Mouse (Mus musculus) right cerebral cortex, postnatal 25 days (tissue): ENCODE measurements at regions not wholly inside any gene's neighbourhood (a gene's known extent, or its start where the extent isn't known, plus 50 kb on each side); places are given as distances from the start of the nearest gene placed in this dataset.
A peak's percentile ranks its signal among the peaks of the same experiment; 100 is the strongest.

Experiments used
- DNase-seq: peaks from one replicate; pipeline ENCODE4 v3.0.0; 2022

GRCm38 (mm10) chr10:122515698-122516097 is 67.4 kb downstream of the Avpr1a start:
- no peak for DNase-seq

GRCm38 (mm10) chr10:122519274-122519790 is 71.0 kb downstream of the Avpr1a start:
- no peak for DNase-seq

GRCm38 (mm10) chr10:122519981-122520380 is 71.7 kb downstream of the Avpr1a start:
- no peak for DNase-seq

GRCm38 (mm10) chr10:122522631-122523030 is 74.3 kb downstream of the Avpr1a start:
- no peak for DNase-seq

DNA sequence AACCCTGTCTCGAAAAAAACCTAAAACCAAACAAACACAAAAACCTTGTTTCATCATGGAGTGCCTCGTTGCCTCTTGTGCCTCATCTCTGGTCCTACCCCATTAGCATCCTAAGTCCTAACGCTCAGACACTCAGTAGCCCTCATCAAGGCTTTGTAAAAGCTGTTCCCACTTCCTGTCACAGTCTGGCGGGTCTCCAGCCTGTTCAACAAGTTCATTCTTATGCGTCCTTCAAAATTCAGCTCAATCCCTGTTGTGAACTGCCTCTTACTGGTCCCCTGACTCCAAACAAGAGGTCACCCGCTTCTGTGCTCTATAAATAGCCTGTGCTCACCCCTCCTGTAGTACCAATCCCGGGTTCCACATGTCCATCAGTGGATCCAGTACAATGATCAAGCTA is 77.1 kb downstream of the Avpr1a start:
- no peak for DNase-seq

DNA sequence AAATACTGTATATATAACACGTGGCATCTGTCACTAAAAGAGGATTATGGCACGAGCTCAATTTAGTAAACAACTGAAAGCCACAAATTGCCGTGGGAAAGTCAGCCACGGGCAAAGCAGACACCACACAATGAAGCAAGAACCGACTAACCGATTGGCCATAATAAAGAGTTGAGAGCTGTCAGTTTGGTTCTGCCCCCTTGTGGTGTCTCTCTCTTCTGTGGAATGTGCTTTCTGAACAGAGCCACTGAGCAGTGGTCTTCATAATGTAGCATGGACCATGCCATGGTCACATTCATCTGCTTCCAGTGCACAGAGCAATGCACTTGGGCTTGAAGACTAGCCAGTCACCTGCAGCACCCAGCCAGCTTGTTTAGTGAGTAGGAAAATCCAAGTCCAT is 77.5 kb downstream of the Avpr1a start:
- DNase-seq, result no peak

GRCm38 (mm10) chr10:122528222-122528621 is 79.9 kb downstream of the Avpr1a start:
- no peak for DNase-seq

DNA sequence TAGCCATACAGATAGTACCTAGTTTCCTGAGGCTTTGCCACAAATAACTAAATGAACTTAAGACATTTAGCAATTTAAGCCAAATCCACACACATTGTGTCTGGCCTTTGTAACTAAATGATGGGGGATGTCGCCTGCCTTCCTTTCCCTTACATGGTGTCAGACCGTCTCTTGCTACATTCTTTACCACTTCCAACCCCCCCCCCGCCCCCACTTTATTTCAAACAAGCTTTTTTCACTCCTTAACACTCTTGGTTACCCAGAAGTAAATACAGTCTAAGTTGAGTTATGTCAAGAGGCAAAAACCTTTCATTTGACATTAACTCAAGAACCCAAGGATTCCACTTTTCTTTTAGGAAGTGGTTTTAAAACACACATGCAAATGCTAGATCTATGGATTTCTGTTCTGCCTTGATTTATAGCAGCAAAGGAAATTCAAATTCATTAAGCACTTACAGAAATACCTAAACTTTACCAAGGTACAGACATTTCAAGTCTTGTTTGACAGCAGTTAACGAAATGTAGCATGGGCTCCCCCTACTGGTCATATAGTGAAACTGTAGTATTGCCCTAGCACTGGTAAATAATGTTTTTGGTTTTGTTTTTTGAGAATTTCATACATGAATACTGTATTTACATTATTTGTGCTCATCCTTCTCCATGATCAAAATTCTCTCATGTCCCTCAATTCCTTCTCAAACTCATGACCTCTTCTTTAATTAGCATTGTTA is 80.8 kb downstream of the Avpr1a start:
- no peak for DNase-seq

DNA sequence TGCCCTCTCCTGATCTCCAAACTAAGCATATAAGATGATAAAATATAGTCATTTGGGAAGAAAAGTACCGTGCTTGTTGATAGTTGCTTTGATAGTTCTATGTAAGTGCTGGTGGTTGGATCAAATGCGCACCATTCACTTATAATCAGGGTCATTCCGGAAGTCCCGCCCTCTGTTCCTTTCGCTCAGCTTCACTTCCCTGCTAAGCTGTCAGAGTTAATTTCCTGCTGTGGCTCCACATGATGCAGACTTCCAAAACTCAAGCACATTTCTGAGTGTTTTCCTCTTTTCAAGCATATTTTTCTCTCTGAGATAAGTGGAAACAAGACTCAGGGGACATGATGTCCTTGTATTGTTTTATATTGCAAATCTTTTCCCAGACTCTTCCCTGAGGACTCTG is 86.4 kb downstream of the Avpr1a start:
- no peak for DNase-seq

- DNase-seq, result no peak
These were observed 86.8 kb downstream of the Avpr1a start for GRCm38 (mm10) chr10:122535137-122535536.

DNA sequence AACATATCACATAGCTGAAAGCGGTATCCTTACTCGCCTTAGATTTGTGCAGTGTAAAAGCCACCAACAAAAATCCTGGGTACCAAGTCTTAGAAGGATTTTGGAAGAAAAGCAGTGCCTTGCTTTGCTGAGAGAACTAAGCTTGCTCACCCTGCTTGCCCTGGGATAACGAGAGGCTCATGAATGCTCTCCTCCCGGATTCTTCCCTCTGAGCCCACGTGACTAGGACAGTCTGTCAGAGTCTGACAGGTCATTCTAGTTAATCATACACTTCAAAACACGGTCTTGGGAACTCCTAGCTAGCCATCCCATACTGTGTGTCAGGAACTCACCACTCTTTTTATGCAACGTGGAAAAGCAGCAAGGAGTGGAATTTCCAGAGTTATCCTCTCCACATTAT is 91.4 kb downstream of the Avpr1a start:
- no peak for DNase-seq

DNA sequence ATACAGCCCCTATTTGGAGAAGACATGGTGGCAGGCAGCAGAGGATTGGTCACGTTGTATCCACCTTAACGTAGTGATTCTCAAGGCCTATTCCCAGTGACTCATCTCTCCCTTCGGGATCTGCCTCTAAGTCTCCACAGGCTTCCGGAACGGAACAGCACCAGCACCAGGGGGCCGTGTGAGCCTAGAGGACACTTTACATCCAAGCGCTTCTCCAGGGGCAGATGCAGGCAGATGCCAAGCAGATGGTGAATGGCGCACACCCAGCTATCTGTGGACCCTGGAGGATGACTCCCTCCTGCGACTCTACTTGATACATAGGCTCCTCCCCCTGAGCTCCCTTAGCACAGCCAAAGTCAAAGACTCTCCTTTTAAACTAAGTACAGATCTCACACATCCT is 94.3 kb downstream of the Avpr1a start:
- DNase-seq, result no peak

DNA sequence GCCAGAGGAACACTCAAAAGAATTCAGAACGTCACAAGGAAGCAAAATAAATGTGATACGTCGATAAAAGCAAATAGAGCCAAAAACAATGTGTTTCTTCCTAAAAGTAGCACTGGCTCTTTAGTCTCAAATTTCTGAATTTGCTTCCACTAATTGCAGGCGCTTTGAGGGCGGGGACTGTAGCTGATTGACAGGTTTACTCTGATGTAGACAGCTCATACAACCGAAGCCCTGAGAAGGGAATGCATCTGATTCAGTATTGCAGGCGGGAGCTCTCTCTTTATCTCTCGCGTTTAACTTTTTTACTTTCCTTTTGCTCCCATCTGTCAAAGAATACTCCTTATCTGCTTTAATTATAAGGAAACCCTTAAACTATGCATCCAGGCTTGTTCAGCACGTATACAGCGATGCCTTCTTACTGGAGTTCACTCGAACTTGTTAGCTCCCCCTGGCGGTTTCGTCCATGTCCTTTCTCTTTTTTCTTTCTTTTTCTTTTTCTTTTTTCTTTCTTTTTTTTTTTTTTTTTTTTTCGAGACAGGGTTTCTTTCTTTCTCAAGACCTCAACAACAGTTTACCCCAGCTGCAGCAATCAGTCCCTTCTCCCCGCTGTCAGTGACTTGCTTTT is 95.9 kb downstream of the Avpr1a start:
- peak; percentile 35 for DNase-seq

GRCm38 (mm10) chr10:122545029-122545428 is 96.7 kb downstream of the Avpr1a start:
- no peak for DNase-seq

DNA sequence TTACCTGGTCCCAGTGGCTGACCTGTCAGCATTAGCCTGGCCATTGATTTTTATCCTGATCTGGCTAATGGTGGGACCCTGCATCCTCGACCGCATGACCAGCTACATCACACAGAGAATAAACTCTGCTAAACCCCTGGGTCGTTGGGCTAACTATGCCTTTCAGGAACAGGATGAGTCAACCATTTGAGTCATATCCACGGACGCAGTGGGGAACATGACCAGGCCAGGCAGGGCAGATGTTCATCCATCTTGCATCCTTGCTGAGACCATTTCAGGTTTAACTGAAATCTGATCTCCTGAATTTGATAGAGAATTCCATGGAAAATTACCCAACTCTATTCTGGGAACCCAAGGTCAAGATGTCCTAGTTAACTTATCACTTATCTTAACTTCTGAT is 103.3 kb downstream of the Avpr1a start:
- DNase-seq, result no peak

GRCm38 (mm10) chr10:122553124-122553822 is 105.0 kb downstream of the Avpr1a start:
- peak; percentile 31 for DNase-seq

- no peak for DNase-seq
These were observed 105.6 kb downstream of the Avpr1a start for GRCm38 (mm10) chr10:122553851-122554250.

- no peak for DNase-seq
These were observed 110.4 kb downstream of the Avpr1a start for GRCm38 (mm10) chr10:122558660-122559059.

DNA sequence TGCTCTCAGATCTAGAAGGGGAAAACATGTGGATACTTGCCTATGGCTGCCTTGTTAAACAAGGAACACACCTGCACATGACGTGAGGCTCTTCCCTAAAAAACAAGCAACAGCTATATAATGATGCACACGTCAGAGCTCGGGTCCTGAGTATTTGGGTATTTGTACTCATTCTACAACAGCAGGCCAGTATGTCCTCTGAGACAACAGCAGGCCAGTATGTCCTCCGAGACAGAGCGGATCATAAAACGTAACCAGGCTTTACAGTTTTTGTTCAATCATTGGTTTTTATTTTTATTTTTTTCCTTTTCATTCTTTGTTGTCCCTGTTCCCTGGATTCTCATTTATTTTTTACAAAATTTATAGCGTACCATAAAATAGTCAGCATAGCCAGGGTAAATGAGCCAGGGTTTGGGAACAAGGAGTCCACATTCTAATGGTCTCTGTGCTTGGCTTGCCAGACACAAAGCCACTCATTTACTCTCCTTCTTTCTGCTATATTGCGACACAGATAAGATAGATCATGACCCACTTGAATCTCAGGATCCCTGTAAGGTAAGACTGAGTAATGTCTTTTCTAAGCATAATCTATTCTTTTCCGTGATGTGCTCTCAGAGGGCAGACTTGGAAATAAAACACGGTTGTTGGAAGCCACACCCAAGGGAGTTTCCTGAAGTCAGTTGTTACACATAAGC is 111.8 kb downstream of the Avpr1a start:
- DNase-seq, result no peak

GRCm38 (mm10) chr10:122561924-122562323 is 113.6 kb downstream of the Avpr1a start:
- no peak for DNase-seq

DNA sequence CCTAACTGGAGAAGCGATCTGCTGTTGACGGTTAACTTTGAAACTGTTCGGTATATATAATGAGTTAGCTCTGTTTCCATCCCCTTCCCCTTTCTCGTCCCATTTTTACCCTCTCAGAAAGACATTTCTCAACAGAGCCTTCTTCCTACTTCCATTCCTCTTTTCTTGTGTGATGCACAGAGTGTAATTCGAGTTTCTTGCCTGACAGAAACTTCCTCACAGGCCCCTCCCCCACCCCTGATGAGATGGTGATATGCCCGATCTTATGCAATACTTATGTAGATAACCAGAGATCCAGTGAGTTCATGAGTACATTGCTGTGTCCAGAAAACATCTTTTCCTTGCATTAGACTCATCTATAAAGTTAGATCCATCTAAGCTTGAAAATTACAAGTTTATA is 114.2 kb downstream of the Avpr1a start:
- no peak for DNase-seq

DNA sequence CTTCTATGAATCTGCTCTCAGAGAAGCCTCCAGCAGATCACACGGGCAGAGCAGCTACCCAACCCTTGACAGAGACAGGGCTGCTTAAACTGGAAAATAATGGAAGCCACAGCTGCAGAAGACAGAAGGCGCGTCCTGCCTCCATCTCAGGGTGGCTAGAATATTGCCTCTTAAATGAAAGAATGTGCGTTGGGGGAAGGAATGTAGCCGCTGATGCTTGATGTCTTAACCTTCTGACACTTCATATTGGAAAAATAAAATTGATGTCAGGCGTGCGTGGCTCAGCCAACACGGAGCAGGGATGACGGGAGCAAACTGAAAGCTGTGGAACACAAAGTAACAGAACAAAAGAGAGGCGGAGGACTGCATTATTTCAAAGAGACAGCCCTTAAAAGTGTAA is 114.6 kb upstream of the Ppm1h start:
- no peak for DNase-seq

DNA sequence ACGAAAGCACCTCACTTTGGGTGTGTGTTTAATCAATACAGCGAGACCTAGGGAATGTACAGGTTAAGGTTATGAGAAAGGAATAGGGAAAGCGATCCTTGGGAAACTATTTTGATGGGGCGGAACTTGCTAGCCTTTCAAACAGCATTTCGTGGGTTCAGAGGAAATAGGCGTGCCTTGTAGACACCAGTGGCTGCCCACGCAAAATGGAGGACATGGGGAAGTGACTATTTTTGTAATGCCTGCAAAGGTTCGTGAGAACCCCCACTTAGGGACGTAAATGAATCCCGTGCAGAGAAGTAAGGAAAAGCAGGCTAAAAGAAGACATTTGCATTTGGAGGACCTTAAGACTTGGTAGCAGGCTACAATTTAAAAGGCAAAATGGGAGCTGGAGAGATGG is 114.1 kb upstream of the Ppm1h start:
- DNase-seq, result no peak
